Mouse (Mus musculus) small intestine, adult 2 months (tissue): ENCODE results near the gene Mfrp. TPM values are rescaled to one million over a fixed set of nuclear protein-coding genes. Genes with fewer than 3 reads are reported as not detected.

Experiments
- H3K27ac ChIP-seq: fragments of 200-500 bp; 2 replicates; pipeline ENCODE4 v1.5.1; 2012; ENCODE audit warnings: low read depth, low read length, control low read depth, inconsistent platforms; ENCODE audit not compliant: insufficient read depth
- H3K27me3 ChIP-seq: fragments of 200-500 bp; 2 replicates; pipeline ENCODE4 v1.6.1; 2012; ENCODE audit warnings: mild to moderate bottlenecking, moderate library complexity, low read length, inconsistent platforms; ENCODE audit not compliant: control insufficient read depth, insufficient read depth
- H3K36me3 ChIP-seq: fragments of 200-500 bp; 2 replicates; pipeline ENCODE4 v1.6.1; 2012; ENCODE audit warnings: mild to moderate bottlenecking, low read length, control low read depth, inconsistent platforms; ENCODE audit not compliant: control insufficient read depth, insufficient read depth
- H3K4me1 ChIP-seq: fragments of 200-500 bp; 2 replicates; pipeline ENCODE4 v1.6.1; 2012; ENCODE audit warnings: low read length, inconsistent platforms, mixed read lengths; ENCODE audit not compliant: control insufficient read depth, insufficient read depth, insufficient read length
- H3K4me3 ChIP-seq: fragments of 200-500 bp; 2 replicates; pipeline ENCODE4 v1.5.1; 2012; ENCODE audit warnings: low read depth, mild to moderate bottlenecking, control low read depth, inconsistent platforms, low read length, moderate library complexity
- CTCF ChIP-seq: fragments of 200-500 bp; IDR thresholded peaks from 2 replicates; pipeline ENCODE4 v1.5.1; 2012; ENCODE audit warnings: low read depth, mild to moderate bottlenecking, control low read depth, inconsistent platforms, low read length, moderate library complexity, mixed read lengths; ENCODE audit not compliant: insufficient replicate concordance, insufficient read length; ENCODE audit errors: extremely low read depth
- POLR2A ChIP-seq: fragments of 200-500 bp; IDR thresholded peaks from 2 replicates; pipeline ENCODE4 v1.6.1; 2012; ENCODE audit warnings: low read depth, mild to moderate bottlenecking, control low read depth, inconsistent platforms, low read length, moderate library complexity
- WGBS: fragments of 180-500 bp; shearing (Covaris S2); methylation state at CpG from one replicate; pipeline ENCODE4 v1.1.7; 2018; 5-methylcytosine and 5-hydroxymethylcytosine counted together
- polyA plus RNA-seq: library from polyadenylated mRNA; depleted of rRNA; stranded (reverse); fragments of >200 nt; gene quantifications from 2 replicates; pipeline ENCODE4 v1.2.3, GENCODE M21; 2012; rRNA removed

The Mfrp gene
- 0.04 TPM in 2 replicates for polyA plus RNA-seq

DNA sequence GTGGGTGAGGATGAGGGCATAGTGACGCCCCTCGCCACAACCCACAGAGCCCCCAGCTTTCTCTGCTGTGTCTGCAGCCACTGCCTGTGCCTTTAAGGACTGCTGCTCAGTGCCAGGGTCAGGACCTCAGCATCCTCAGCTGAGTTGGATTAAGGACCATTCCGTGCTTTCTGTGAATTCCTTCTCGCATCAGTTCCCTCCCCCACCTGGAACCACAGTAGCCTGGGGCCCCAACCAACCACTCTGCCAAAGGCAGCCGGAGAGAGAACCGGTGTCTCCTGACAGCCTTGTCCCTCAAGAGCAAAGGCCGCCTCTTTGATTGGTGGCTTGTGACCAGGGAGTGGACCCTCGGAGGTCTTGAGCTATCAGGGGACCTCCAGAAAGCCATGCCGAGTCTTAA is at the start of gene Mfrp:
Gene Mfrp, plus strand, starts transcription at position 240 of the 400 bp plus-strand sequence.
- Histone ChIP-seq H3K36me3 (no peaks in the 10 kb centered on the region; the same call in 1 of the 2 replicates), H3K27ac (no peak within 1 kb of the TSS), H3K4me1 (no peaks in the 10 kb centered on the region), H3K4me3 (no peak within 1 kb of the TSS), H3K27me3 (no peaks in the 10 kb centered on the region)
- no peak for TF ChIP-seq CTCF
- no peak for TF ChIP-seq POLR2A
- WGBS: 87% methylated on average over 9 of the region's 9 CpGs

GRCm38 (mm10) chr9:44052855-44053254 is 48.7 kb upstream of the Mfrp start:
- H3K27me3 ChIP-seq: no peaks in the 10 kb centered on the region
- H3K36me3 ChIP-seq: no peaks in the 10 kb centered on the region
- WGBS: 66% methylated on average over 3 of the region's 3 CpGs
- no peaks in the 10 kb centered on the region for H3K4me1 ChIP-seq
- TF ChIP-seq CTCF (no peak), POLR2A (no peak)
- no peak overlapping the region for H3K27ac ChIP-seq
- H3K4me3 ChIP-seq: no peak overlapping the region

DNA sequence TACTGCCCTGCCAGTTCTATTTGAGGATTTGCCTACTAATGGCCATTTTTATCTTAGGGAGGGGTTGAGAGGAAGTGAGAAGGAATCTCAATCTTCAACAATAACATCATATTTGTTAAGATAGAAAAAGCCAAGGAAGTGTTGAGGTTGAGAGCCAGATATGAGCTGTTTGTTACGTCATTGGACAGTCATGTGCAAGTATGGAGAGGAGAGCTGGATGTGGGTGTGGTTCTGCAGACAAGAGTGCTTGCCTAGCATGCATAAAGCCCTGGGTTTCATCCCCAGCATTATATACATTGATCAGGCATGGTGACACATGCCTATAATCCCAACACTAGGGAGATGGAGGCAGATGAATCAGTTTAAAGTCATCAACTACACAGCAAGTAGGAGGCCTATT is 47.6 kb upstream of the Mfrp start:
- Histone ChIP-seq H3K27ac (no peak overlapping the region), H3K4me1 (no peaks in the 10 kb centered on the region), H3K36me3 (no peaks in the 10 kb centered on the region), H3K27me3 (no peaks in the 10 kb centered on the region), H3K4me3 (no peak overlapping the region)
- TF ChIP-seq POLR2A: no peak
- no peak for TF ChIP-seq CTCF
- 27% methylated on average over 1 of the region's 1 CpGs for WGBS

GRCm38 (mm10) chr9:44058606-44059005 is 42.9 kb upstream of the Mfrp start:
- Histone ChIP-seq H3K27me3 (no peaks in the 10 kb centered on the region), H3K36me3 (no peaks in the 10 kb centered on the region), H3K27ac (no peak overlapping the region), H3K4me1 (no peaks in the 10 kb centered on the region), H3K4me3 (no peak overlapping the region)
- WGBS: 85% methylated on average over 6 of the region's 6 CpGs
- TF ChIP-seq CTCF (no peak), POLR2A (no peak)

DNA sequence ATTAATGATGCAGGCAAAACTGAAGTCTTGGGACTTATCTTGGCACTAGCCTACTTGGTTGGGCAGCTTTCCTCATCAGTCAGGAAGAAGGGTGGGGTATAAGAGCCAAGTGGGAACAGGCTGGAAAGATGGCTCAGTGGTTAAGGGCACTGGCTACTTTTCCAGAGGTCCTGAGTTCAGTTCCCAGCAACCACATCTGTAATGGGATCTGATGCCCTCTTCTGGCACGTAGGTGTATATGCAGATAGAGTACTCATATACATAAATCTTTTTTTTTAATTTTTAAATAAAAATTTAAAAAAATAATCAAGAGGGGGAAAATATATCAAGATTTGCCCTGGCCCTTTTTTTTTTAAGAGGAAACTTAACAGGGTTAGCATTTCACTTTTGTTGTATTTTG is 36.4 kb upstream of the Mfrp start:
- TF ChIP-seq POLR2A (no peak), CTCF (no peak)
- Histone ChIP-seq H3K4me1 (peaks cover 3% of the 10 kb centered on the region; the same call in 1 of the 2 replicates), H3K36me3 (no peaks in the 10 kb centered on the region), H3K27ac (no peak overlapping the region), H3K4me3 (no peak overlapping the region), H3K27me3 (no peaks in the 10 kb centered on the region)
- 43% methylated on average over 1 of the region's 1 CpGs for WGBS

GRCm38 (mm10) chr9:44066785-44067225 is 34.7 kb upstream of the Mfrp start, which contains the start of gene Usp2:
Usp2 (plus strand) TSS chr9:44067021.
- no peak within 1 kb of the TSS for H3K27ac ChIP-seq
- TF ChIP-seq CTCF (peak; percentile 74), POLR2A (no peak)
- no peaks in the 10 kb centered on the region for H3K27me3 ChIP-seq
- no peaks in the 10 kb centered on the region for H3K36me3 ChIP-seq
- WGBS: under 1% methylated on average over 38 of the region's 38 CpGs
- peaks cover 3% of the 10 kb centered on the region; the same call in 1 of the 2 replicates for H3K4me1 ChIP-seq
- peak within 1 kb of the TSS; percentile 56 for H3K4me3 ChIP-seq

DNA sequence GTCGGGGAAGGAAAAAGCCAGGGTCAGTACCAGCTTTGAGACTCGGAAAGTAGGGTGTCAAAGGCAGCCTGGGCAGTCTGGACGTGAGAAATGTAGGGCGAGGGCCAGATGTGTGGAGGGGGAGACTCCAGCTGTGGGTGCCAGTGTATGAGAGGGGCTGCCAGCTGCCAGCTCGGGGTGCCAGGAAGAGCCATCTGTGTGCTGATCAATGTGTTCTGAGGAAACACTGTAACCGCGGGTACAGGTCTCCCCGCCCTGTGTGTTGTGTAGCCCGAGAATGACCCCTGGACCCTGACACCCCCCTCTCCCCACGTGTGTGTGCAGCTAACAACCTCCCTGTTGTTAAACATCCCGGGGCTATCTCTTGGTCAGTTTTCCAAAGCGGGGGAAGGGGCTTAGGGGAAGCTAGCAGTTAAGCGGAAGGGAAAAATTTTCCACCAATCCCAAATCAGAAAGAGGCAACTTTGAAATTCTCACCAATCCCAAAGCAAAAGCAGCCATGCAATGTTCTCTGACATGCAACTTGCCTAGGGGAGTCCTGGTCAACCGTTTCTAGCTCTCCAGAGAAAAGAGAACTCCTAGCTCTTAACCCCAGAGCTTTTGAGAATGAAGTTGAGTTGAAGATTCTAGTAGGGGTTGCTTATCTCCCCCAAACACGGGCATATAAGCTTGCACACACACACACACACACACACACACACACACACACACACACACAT is 34.1 kb upstream of the Mfrp start:
- peaks cover 3% of the 10 kb centered on the region; the same call in 1 of the 2 replicates for H3K4me1 ChIP-seq
- no peaks in the 10 kb centered on the region for H3K36me3 ChIP-seq
- H3K27ac ChIP-seq: no peak overlapping the region
- TF ChIP-seq POLR2A (no peak), CTCF (no peak)
- H3K27me3 ChIP-seq: no peaks in the 10 kb centered on the region
- H3K4me3 ChIP-seq: peak overlapping the region; percentile 56
- WGBS: 6% methylated on average over 15 of the region's 15 CpGs

- Histone ChIP-seq H3K4me3 (no peak overlapping the region), H3K27ac (no peak overlapping the region), H3K27me3 (no peaks in the 10 kb centered on the region), H3K4me1 (peaks cover 3% of the 10 kb centered on the region; the same call in 1 of the 2 replicates), H3K36me3 (no peaks in the 10 kb centered on the region)
- no peak for TF ChIP-seq CTCF
- TF ChIP-seq POLR2A: no peak
- WGBS: 88% methylated on average over 6 of the region's 6 CpGs
These were observed 33.6 kb upstream of the Mfrp start for GRCm38 (mm10) chr9:44067960-44068330.
